Mouse (Mus musculus) olfactory bulb, adult 2 months (tissue): ENCODE results near the gene Ppp1cc.
"Not testable (repeated sequence)": the region's sequence is repeated elsewhere in the genome, so short reads cannot be mapped to it uniquely, and the experiment has no call there.

ENCODE experiments used
- CTCF ChIP-seq: fragments of 200-500 bp; IDR thresholded peaks from 2 replicates; pipeline ENCODE4 v1.5.1; 2012; ENCODE audit warnings: low read depth, mild to moderate bottlenecking, low read length, moderate library complexity; ENCODE audit not compliant: insufficient read depth
- POLR2A ChIP-seq: fragments of 200-500 bp; IDR thresholded peaks from 2 replicates; pipeline ENCODE4 v1.6.1; 2012; ENCODE audit warnings: mild to moderate bottlenecking, low read depth, low read length, moderate library complexity; ENCODE audit not compliant: insufficient read depth

DNA sequence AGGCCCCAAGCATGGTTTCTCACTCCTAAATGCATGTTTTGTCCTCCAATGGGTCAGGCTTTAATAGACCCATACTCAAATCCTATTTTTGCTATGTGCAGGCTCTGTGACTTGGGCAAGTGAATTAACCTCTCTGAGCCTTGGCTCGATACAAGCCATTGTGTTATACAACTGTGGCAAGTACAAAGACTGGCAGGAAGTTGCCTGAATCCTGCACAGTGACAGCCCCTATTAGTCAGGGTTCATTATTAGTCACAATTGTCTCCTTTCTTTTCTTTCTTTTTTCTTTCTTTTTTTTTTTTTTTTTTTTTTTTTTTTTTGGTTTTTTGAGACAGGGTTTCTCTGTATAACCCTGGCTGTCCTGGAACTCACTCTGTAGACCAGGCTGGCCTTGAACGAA is 18.3 kb upstream of the Ppp1cc start:
- not testable (repeated sequence) for TF ChIP-seq CTCF, POLR2A
